Mouse (Mus musculus) midbrain, embryonic 16.5 days (tissue): Measurements from ENCODE around the gene Sh3rf3. TPM values are rescaled to one million over a fixed set of nuclear protein-coding genes. Genes with fewer than 3 reads are reported as not detected.

ENCODE experiments used
- ATAC-seq: fragments of 200-750 bp; cut with Nextera tagmentation; 2 replicates; pipeline ENCODE4 v1.8.0; 2017; ENCODE audit warnings: moderate TSS enrichment
- H3K27ac ChIP-seq: fragments of 300-500 bp; sonication (generic); 2 replicates; pipeline ENCODE4 v1.5.1; 2014; ENCODE audit warnings: mild to moderate bottlenecking, low read length, mixed read lengths
- H3K27me3 ChIP-seq: fragments of 300-500 bp; sonication (generic); 2 replicates; pipeline ENCODE4 v1.6.1; 2014; ENCODE audit warnings: low read depth, low read length, mixed read lengths; ENCODE audit not compliant: control insufficient read depth, insufficient read depth
- H3K36me3 ChIP-seq: fragments of 300-500 bp; sonication (generic); 2 replicates; pipeline ENCODE4 v1.6.1; 2014; ENCODE audit warnings: mild to moderate bottlenecking, low read length, moderate library complexity, mixed read lengths; ENCODE audit not compliant: control insufficient read depth, insufficient read depth
- H3K4me1 ChIP-seq: fragments of 300-500 bp; sonication (generic); 2 replicates; pipeline ENCODE4 v1.6.1; 2014; ENCODE audit warnings: mild to moderate bottlenecking, low read length, mixed read lengths; ENCODE audit not compliant: control insufficient read depth, insufficient read depth
- H3K4me2 ChIP-seq: fragments of 300-500 bp; sonication (generic); 2 replicates; pipeline ENCODE4 v1.6.1; 2014; ENCODE audit warnings: mild to moderate bottlenecking, low read length, mixed read lengths
- H3K4me3 ChIP-seq: fragments of 300-500 bp; sonication (generic); 2 replicates; pipeline ENCODE4 v1.5.1; 2014; ENCODE audit warnings: low read depth, mild to moderate bottlenecking, low read length, moderate library complexity, mixed read lengths
- H3K9ac ChIP-seq: fragments of 300-500 bp; sonication (generic); 2 replicates; pipeline ENCODE4 v1.6.1; 2014; ENCODE audit warnings: low read depth, low read length, mixed read lengths
- H3K9me3 ChIP-seq: fragments of 300-500 bp; sonication (generic); replicated peaks from 2 replicates; pipeline ENCODE4 v1.6.1; 2014; ENCODE audit warnings: mild to moderate bottlenecking, low read length, mixed read lengths; ENCODE audit not compliant: control insufficient read depth, poor library complexity, severe bottlenecking
- WGBS: fragments of 180-500 bp; shearing (Covaris S2); extraction: QIAGEN DNeasy Blood & Tissue Kit; methylation state at CpG from one replicate; pipeline ENCODE4 v1.1.7; 2014; 5-methylcytosine and 5-hydroxymethylcytosine counted together
- polyA plus RNA-seq: library from polyadenylated mRNA; unstranded; fragments of >200 nt; fragmentation: Nextera tagmentation; extraction: Ambion mirVana; gene quantifications from 2 replicates; pipeline ENCODE4 v1.2.1, GENCODE M21; 2015

Gene Sh3rf3
- polyA plus RNA-seq, 1 experiment from 2014 or later, result 3.1 TPM

- H3K27ac ChIP-seq, result no peak overlapping the region
- no peak overlapping the region for H3K4me3 ChIP-seq
- H3K4me2 ChIP-seq, result no peak overlapping the region
- WGBS, result 95% methylated on average over 7 of the region's 7 CpGs
- no peaks in the 10 kb centered on the region for H3K4me1 ChIP-seq
- peaks cover 5% of the 10 kb centered on the region; the same call in 1 of the 2 replicates for H3K36me3 ChIP-seq
- no peaks in the 10 kb centered on the region for H3K27me3 ChIP-seq
- ATAC-seq, result no peak
- H3K9me3 ChIP-seq, result no peaks in the 10 kb centered on the region
- H3K9ac ChIP-seq, result no peak overlapping the region
Observed at GRCm38 (mm10) chr10:59110386-59110785, 297.2 kb downstream of the Sh3rf3 start.

- H3K9ac ChIP-seq, result no peak overlapping the region
- H3K27me3 ChIP-seq, result no peaks in the 10 kb centered on the region
- no peak overlapping the region for H3K4me2 ChIP-seq
- no peak overlapping the region for H3K4me3 ChIP-seq
- WGBS, result 95% methylated on average over 8 of the region's 8 CpGs
- no peak for ATAC-seq
- H3K4me1 ChIP-seq, result no peaks in the 10 kb centered on the region
- no peak overlapping the region for H3K27ac ChIP-seq
- H3K36me3 ChIP-seq, result peaks cover 5% of the 10 kb centered on the region; the same call in 1 of the 2 replicates
- H3K9me3 ChIP-seq, result no peaks in the 10 kb centered on the region
Observed at GRCm38 (mm10) chr10:59112755-59113154, 299.6 kb downstream of the Sh3rf3 start.

- Histone ChIP-seq H3K36me3 (peaks cover 5% of the 10 kb centered on the region; the same call in 1 of the 2 replicates), H3K4me3 (no peak overlapping the region), H3K27me3 (no peaks in the 10 kb centered on the region), H3K27ac (no peak overlapping the region), H3K9me3 (no peaks in the 10 kb centered on the region), H3K9ac (no peak overlapping the region), H3K4me1 (no peaks in the 10 kb centered on the region), H3K4me2 (no peak overlapping the region)
- WGBS, result 82% methylated on average over 9 of the region's 9 CpGs
- ATAC-seq, result no peak
Observed at GRCm38 (mm10) chr10:59113386-59113785, 300.2 kb downstream of the Sh3rf3 start.

- Histone ChIP-seq H3K36me3 (peaks cover 5% of the 10 kb centered on the region; the same call in 1 of the 2 replicates), H3K27ac (no peak overlapping the region), H3K4me1 (no peaks in the 10 kb centered on the region), H3K9me3 (no peaks in the 10 kb centered on the region), H3K9ac (no peak overlapping the region), H3K27me3 (no peaks in the 10 kb centered on the region), H3K4me2 (no peak overlapping the region), H3K4me3 (no peak overlapping the region)
- WGBS, result 59% methylated on average over 15 of the region's 15 CpGs
- no peak for ATAC-seq
Observed at GRCm38 (mm10) chr10:59114535-59115291, 301.6 kb downstream of the Sh3rf3 start.

- H3K4me2 ChIP-seq, result no peak overlapping the region
- H3K9ac ChIP-seq, result no peak overlapping the region
- peaks cover 3% of the 10 kb centered on the region; the same call in 1 of the 2 replicates for H3K36me3 ChIP-seq
- H3K4me1 ChIP-seq, result no peaks in the 10 kb centered on the region
- H3K27ac ChIP-seq, result no peak overlapping the region
- H3K4me3 ChIP-seq, result no peak overlapping the region
- no peaks in the 10 kb centered on the region for H3K27me3 ChIP-seq
- ATAC-seq, result no peak
- H3K9me3 ChIP-seq, result no peaks in the 10 kb centered on the region
- 93% methylated on average over 2 of the region's 2 CpGs for WGBS
Observed at GRCm38 (mm10) chr10:59115691-59116090, 302.5 kb downstream of the Sh3rf3 start.

- H3K9ac ChIP-seq, result no peak overlapping the region
- ATAC-seq, result no peak
- no peaks in the 10 kb centered on the region for H3K9me3 ChIP-seq
- no peak overlapping the region for H3K4me2 ChIP-seq
- H3K27ac ChIP-seq, result no peak overlapping the region
- H3K4me3 ChIP-seq, result no peak overlapping the region
- no peaks in the 10 kb centered on the region for H3K27me3 ChIP-seq
- no peaks in the 10 kb centered on the region for H3K4me1 ChIP-seq
- H3K36me3 ChIP-seq, result no peaks in the 10 kb centered on the region
- 79% methylated on average over 9 of the region's 9 CpGs for WGBS
Observed at GRCm38 (mm10) chr10:59116331-59116730, 303.2 kb downstream of the Sh3rf3 start.

GRCm38 (mm10) chr10:59117555-59117954, 304.4 kb downstream of the Sh3rf3 start:
- H3K4me2 ChIP-seq, result no peak overlapping the region
- no peak overlapping the region for H3K4me3 ChIP-seq
- H3K27me3 ChIP-seq, result no peaks in the 10 kb centered on the region
- WGBS, result 83% methylated on average over 5 of the region's 5 CpGs
- no peak for ATAC-seq
- no peaks in the 10 kb centered on the region for H3K4me1 ChIP-seq
- H3K36me3 ChIP-seq, result no peaks in the 10 kb centered on the region
- H3K27ac ChIP-seq, result no peak overlapping the region
- H3K9me3 ChIP-seq, result no peaks in the 10 kb centered on the region
- no peak overlapping the region for H3K9ac ChIP-seq

GRCm38 (mm10) chr10:59119001-59119400, 305.8 kb downstream of the Sh3rf3 start:
- Histone ChIP-seq H3K4me3 (no peak overlapping the region), H3K4me1 (no peaks in the 10 kb centered on the region), H3K4me2 (no peak overlapping the region), H3K36me3 (no peaks in the 10 kb centered on the region), H3K27ac (no peak overlapping the region), H3K9ac (no peak overlapping the region), H3K9me3 (no peaks in the 10 kb centered on the region), H3K27me3 (no peaks in the 10 kb centered on the region)
- no peak for ATAC-seq
- 100% methylated on average over 1 of the region's 1 CpGs for WGBS

- no peak overlapping the region for H3K27ac ChIP-seq
- H3K4me2 ChIP-seq, result no peak overlapping the region
- no peak for ATAC-seq
- H3K4me1 ChIP-seq, result no peaks in the 10 kb centered on the region
- H3K27me3 ChIP-seq, result no peaks in the 10 kb centered on the region
- 94% methylated on average over 2 of the region's 2 CpGs for WGBS
- no peaks in the 10 kb centered on the region for H3K9me3 ChIP-seq
- no peak overlapping the region for H3K9ac ChIP-seq
- H3K36me3 ChIP-seq, result no peaks in the 10 kb centered on the region
- no peak overlapping the region for H3K4me3 ChIP-seq
Observed at GRCm38 (mm10) chr10:59119811-59120210, 306.7 kb downstream of the Sh3rf3 start.
